Mouse (Mus musculus) limb, embryonic 11.5 days (tissue): ENCODE data around the gene Kcnj11. TPM values are rescaled to one million over a fixed set of nuclear protein-coding genes. Genes with fewer than 3 reads are reported as not detected.

ENCODE experiments used
- ATAC-seq: fragments of 200-750 bp; cut with Nextera tagmentation; 2 replicates; pipeline ENCODE4 v1.8.0; 2017; ENCODE audit warnings: low read depth; ENCODE audit not compliant: insufficient number of reproducible peaks, low FRiP score, low TSS enrichment
- DNase-seq: peaks from one replicate; pipeline ENCODE4 v3.0.0-alpha.2; 2015; ENCODE audit warnings: low spot score
- H3K27ac ChIP-seq: fragments of 300-500 bp; sonication (generic); replicated peaks from 2 replicates; pipeline ENCODE4 v1.5.1; 2014; ENCODE audit warnings: low read depth, mild to moderate bottlenecking, low read length
- H3K27me3 ChIP-seq: fragments of 300-500 bp; sonication (generic); 2 replicates; pipeline ENCODE4 v1.6.1; 2014; ENCODE audit warnings: mild to moderate bottlenecking, low read length, mixed read lengths; ENCODE audit not compliant: control insufficient read depth, insufficient read depth
- H3K36me3 ChIP-seq: fragments of 300-500 bp; sonication (generic); 2 replicates; pipeline ENCODE4 v1.6.1; 2014; ENCODE audit warnings: mild to moderate bottlenecking, low read length, moderate library complexity, mixed read lengths; ENCODE audit not compliant: control insufficient read depth, insufficient read depth
- H3K4me1 ChIP-seq: fragments of 300-500 bp; sonication (generic); 2 replicates; pipeline ENCODE4 v1.6.1; 2014; ENCODE audit warnings: low read length, mixed read lengths; ENCODE audit not compliant: control insufficient read depth, insufficient read depth
- H3K4me2 ChIP-seq: fragments of 300-500 bp; sonication (generic); 2 replicates; pipeline ENCODE4 v1.6.1; 2014; ENCODE audit warnings: low read depth, mild to moderate bottlenecking, moderate library complexity; ENCODE audit not compliant: severe bottlenecking
- H3K4me3 ChIP-seq: fragments of 300-500 bp; sonication (generic); 2 replicates; pipeline ENCODE4 v1.5.1; 2014; ENCODE audit warnings: low read depth, low read length
- H3K9ac ChIP-seq: fragments of 300-500 bp; sonication (generic); 2 replicates; pipeline ENCODE4 v1.6.1; 2014; ENCODE audit warnings: mild to moderate bottlenecking, low read length
- H3K9me3 ChIP-seq: fragments of 300-500 bp; sonication (generic); 2 replicates; pipeline ENCODE4 v1.6.1; 2016; ENCODE audit warnings: low read length; ENCODE audit not compliant: control insufficient read depth
- WGBS: fragments of 180-500 bp; shearing (Covaris S2); extraction: QIAGEN DNeasy Blood & Tissue Kit; methylation state at CpG from one replicate; pipeline ENCODE4 v1.1.7; 2014; 5-methylcytosine and 5-hydroxymethylcytosine counted together
- polyA plus RNA-seq: library from polyadenylated mRNA; unstranded; fragments of >200 nt; fragmentation: Nextera tagmentation; extraction: Ambion mirVana; gene quantifications from 2 replicates; pipeline ENCODE4 v1.2.1, GENCODE M21; 2014

Kcnj11 gene
- polyA plus RNA-seq = 0.16 TPM in 1 of 2 replicates, not detected in the other

DNA sequence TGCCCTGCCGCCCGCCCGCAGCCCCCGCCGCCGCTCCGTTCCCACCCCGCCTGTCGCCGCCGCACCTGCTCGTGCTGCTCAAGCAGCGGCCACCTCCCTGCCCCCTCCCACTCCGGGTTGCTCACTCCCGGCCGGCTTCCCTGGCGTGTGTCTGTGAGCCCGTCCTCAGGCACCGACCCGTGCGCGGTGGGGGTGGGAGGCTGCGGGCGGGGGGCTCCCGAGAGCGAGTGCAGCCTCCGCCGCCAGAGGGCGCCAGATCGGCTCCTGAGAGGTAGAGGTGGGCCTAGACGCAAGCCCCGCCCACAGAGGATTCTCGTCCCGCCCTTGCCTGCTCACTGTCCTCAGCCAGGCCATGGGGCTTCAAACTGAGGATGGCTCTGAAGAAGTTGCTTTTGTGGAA is at the start of gene Kcnj11:
Gene Kcnj11, minus strand, starts transcription at position 202 of the 400 bp plus-strand sequence.
- Histone ChIP-seq H3K4me2 (peak within 1 kb of the TSS; percentile 86), H3K4me3 (peak within 1 kb of the TSS; percentile 43), H3K36me3 (no peaks in the 10 kb centered on the region), H3K4me1 (no peaks in the 10 kb centered on the region), H3K27me3 (0 out of 2 replicates have a peak, but pooled peaks cover 8% of the 10 kb centered on the region), H3K27ac (no peak within 1 kb of the TSS), H3K9me3 (no peaks in the 10 kb centered on the region), H3K9ac (no peak within 1 kb of the TSS)
- DNase-seq (peak; percentile 93), ATAC-seq (peak; percentile 73; the same call in 1 of the 2 replicates)
- 0% methylated on average over 33 of the region's 34 CpGs for WGBS

DNA sequence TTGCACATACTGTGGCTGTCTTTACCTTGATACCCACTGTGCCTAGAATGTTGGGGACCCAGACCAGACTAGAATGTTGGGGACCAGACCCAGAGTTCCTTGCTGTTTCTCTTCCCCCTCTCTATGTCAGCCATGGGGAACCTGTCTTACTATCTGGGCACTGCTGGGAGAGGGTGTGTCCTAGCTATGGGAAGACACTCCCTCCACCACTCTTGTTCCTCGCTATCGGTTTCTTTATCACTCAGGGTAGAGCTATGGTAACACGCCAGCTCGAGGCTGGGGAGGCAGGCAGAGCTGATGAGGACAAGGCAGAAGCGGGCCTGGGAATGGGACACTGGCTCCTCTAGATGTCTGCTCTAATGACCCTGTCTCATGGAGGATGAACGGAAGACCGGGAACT is 46.9 kb upstream of the Kcnj11 start:
- no peak overlapping the region for H3K4me2 ChIP-seq
- WGBS = 87% methylated on average over 7 of the region's 7 CpGs
- ATAC-seq (no peak), DNase-seq (no peak)
- H3K4me1 ChIP-seq = no peaks in the 10 kb centered on the region
- H3K27me3 ChIP-seq = no peaks in the 10 kb centered on the region
- no peaks in the 10 kb centered on the region for H3K9me3 ChIP-seq
- H3K36me3 ChIP-seq = no peaks in the 10 kb centered on the region
- no peak overlapping the region for H3K9ac ChIP-seq
- H3K4me3 ChIP-seq = no peak overlapping the region
- H3K27ac ChIP-seq = no peak overlapping the region

DNA sequence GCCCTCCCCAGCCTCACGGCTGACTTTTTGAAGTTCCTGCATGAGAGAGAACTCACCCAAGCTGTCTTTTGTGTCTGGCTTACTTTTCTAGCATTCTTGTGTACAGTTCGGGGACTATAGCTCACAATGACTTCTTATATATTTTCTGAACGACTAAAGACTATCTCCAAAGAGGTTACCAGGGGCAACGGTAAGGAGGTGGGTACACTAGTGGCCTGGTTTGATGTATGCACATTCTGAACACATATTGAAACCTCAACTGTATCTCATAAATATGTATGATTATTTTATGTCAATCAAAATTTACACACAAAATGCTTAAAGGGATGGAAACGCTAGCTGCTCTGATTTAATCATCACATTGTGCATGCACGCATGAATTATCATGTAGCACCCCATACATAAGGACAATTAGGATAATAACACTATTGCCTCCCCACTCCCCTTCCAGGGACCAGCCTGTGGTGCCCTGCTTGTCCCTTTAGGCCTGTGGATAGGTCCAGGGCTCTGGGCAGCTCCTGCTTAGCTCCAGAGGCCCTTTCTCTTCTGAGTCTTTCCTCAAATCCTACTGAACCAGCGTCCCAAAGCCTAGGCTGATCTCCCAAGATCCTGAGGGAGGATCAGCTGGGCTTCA is 46.2 kb upstream of the Kcnj11 start:
- no peaks in the 10 kb centered on the region for H3K27me3 ChIP-seq
- H3K9me3 ChIP-seq = no peaks in the 10 kb centered on the region
- H3K4me3 ChIP-seq = no peak overlapping the region
- no peak for ATAC-seq
- H3K4me2 ChIP-seq = no peak overlapping the region
- no peak overlapping the region for H3K9ac ChIP-seq
- no peak overlapping the region for H3K27ac ChIP-seq
- DNase-seq = no peak
- H3K4me1 ChIP-seq = no peaks in the 10 kb centered on the region
- no peaks in the 10 kb centered on the region for H3K36me3 ChIP-seq
- WGBS = 93% methylated on average over 7 of the region's 7 CpGs

DNA sequence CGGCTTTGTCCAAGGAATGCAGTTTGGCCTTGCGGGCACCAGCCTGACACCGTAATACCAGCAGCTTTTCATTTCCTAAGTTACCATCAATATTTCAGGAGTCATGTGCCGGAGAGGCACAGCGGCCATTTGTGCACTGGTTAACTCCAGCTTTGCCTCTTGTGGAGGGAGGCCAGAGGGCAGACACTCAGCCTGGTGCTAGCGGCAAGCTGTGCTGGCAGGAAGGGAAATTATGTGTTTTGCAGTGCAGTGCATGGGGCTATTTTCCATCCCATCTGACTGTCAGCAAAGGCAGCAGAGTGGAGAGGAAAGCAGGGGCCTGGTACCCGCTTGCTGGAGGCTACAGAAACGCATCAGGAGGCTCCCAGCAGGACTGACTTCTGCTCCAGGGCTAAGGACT is 43.5 kb upstream of the Kcnj11 start:
- H3K4me2 ChIP-seq = no peak overlapping the region
- no peaks in the 10 kb centered on the region for H3K9me3 ChIP-seq
- no peaks in the 10 kb centered on the region for H3K27me3 ChIP-seq
- no peak overlapping the region for H3K9ac ChIP-seq
- H3K27ac ChIP-seq = no peak overlapping the region
- H3K36me3 ChIP-seq = no peaks in the 10 kb centered on the region
- 76% methylated on average over 8 of the region's 8 CpGs for WGBS
- H3K4me3 ChIP-seq = no peak overlapping the region
- DNase-seq = no peak
- no peaks in the 10 kb centered on the region for H3K4me1 ChIP-seq
- no peak for ATAC-seq

DNA sequence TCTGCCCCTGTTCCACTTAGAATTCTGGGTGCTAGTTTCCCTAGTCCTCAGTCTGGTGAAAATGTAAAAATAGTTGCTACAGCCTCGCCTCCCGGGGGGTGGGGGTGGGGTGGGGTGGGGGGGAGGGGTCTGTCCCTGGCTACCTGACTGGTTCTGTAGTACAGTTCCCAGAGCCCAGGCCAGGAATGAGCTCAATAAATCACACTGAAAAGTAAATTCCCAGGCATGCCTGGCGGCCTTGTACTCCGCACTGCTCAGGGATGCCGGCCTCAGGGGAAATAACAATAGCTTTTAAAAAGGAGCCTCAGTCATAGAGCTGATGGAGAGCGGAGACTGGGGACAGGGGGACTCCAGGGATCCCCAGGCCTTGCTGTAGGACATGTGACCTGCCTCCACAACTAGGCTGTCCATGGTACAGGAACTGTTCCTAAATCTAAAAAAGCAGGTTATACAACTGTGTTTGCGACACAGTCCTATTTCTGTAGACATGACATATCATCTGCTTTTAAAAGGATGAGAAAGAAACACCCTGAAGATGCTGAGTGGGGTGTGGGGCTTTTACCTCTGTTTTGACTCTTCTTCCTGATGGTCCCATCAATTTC is 37.9 kb upstream of the Kcnj11 start:
- no peaks in the 10 kb centered on the region for H3K27me3 ChIP-seq
- H3K27ac ChIP-seq = no peak overlapping the region
- 20% methylated on average over 7 of the region's 7 CpGs for WGBS
- H3K9ac ChIP-seq = no peak overlapping the region
- H3K36me3 ChIP-seq = no peaks in the 10 kb centered on the region
- ATAC-seq = peak; percentile 78; the same call in 1 of the 2 replicates
- no peak overlapping the region for H3K4me2 ChIP-seq
- DNase-seq = peak; percentile 42
- H3K4me3 ChIP-seq = no peak overlapping the region
- H3K9me3 ChIP-seq = no peaks in the 10 kb centered on the region
- H3K4me1 ChIP-seq = no peaks in the 10 kb centered on the region

DNA sequence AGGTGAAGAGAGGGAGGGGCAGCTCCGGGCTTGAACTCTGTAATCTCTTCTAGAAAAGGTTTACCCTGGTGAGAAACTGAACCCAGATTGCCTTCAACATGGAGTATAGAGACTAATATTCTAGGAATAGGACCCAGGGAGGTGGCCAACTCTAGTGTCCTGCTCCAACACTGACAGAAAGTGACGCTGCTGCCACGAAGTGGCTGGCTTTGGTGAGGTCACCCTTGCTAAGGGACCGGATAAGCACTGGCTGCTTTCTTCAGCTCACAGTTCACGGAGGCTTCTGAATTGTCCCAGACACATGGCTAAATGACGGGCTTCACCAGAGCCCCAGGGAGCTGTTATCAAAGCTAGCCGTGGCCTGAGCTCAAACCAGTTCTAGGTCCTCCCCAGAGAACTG is 33.3 kb upstream of the Kcnj11 start:
- Histone ChIP-seq H3K9ac (no peak overlapping the region), H3K9me3 (no peaks in the 10 kb centered on the region), H3K4me3 (no peak overlapping the region), H3K4me1 (no peaks in the 10 kb centered on the region), H3K27ac (0 out of 2 replicates have a peak overlapping the region, but pooled peaks have one; percentile 21), H3K27me3 (no peaks in the 10 kb centered on the region), H3K36me3 (no peaks in the 10 kb centered on the region), H3K4me2 (no peak overlapping the region)
- ATAC-seq = no peak
- 18% methylated on average over 7 of the region's 7 CpGs for WGBS
- no peak for DNase-seq

DNA sequence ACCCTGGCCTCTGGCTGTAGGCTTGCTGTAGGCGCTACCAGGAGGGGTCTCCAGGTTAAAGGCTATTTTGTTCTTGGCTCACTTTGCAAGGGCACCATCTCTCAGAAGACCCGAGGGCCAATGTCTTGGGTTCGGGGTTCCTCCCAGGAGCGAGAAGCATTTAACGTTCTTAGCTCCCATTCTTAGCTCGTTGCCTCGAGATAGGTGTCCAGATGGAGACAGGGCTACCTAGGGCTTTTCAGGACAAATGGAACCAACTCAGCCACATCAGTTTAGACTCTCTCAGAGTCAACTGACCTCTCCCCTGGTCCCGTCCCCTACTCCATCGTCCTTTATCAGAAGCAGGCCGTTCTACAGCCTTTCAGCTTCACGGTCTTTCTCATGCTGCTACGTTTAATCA is 31.7 kb upstream of the Kcnj11 start:
- Histone ChIP-seq H3K4me2 (no peak overlapping the region), H3K9me3 (no peaks in the 10 kb centered on the region), H3K36me3 (no peaks in the 10 kb centered on the region), H3K27me3 (no peaks in the 10 kb centered on the region), H3K4me1 (no peaks in the 10 kb centered on the region), H3K27ac (no peak overlapping the region), H3K4me3 (no peak overlapping the region), H3K9ac (no peak overlapping the region)
- ATAC-seq = no peak
- DNase-seq = no peak
- 87% methylated on average over 12 of the region's 12 CpGs for WGBS

DNA sequence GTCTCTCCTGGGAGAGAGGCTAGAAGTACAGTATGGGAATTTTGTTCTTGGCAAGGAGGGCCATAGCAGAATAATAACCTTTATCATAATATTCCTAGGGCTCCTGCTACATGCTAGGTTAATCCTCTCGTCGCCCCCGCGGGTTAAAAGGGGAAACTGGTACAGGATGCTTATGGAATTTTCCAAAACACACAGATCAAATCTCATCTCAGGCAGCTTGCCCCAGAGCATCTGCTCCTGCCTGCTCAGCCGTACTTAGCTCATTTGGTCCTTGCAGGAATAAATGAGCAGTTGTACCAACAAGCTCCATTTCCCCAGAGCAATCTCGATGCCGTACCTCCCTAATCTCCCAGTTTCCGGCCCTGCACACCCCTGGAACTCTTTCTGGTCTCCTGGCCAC is 31.2 kb upstream of the Kcnj11 start:
- no peak overlapping the region for H3K4me2 ChIP-seq
- DNase-seq = no peak
- H3K36me3 ChIP-seq = no peaks in the 10 kb centered on the region
- H3K9ac ChIP-seq = no peak overlapping the region
- H3K4me1 ChIP-seq = no peaks in the 10 kb centered on the region
- 74% methylated on average over 8 of the region's 8 CpGs for WGBS
- no peak overlapping the region for H3K27ac ChIP-seq
- H3K4me3 ChIP-seq = no peak overlapping the region
- no peak for ATAC-seq
- no peaks in the 10 kb centered on the region for H3K27me3 ChIP-seq
- no peaks in the 10 kb centered on the region for H3K9me3 ChIP-seq
